Mouse (Mus musculus): ENCODE data around the gene AL732309.1.

GRCm38 (mm10) chr2:25290816-25291130 is 44.1 kb upstream of the AL732309.1 start:
- TF ChIP-seq CTCF (IDR thresholded peaks at IDR 0.05): no peak
- TF ChIP-seq EP300 (IDR thresholded peaks at IDR 0.05): no peak
